Mouse (Mus musculus): ENCODE results near the gene Ptprg.

DNA sequence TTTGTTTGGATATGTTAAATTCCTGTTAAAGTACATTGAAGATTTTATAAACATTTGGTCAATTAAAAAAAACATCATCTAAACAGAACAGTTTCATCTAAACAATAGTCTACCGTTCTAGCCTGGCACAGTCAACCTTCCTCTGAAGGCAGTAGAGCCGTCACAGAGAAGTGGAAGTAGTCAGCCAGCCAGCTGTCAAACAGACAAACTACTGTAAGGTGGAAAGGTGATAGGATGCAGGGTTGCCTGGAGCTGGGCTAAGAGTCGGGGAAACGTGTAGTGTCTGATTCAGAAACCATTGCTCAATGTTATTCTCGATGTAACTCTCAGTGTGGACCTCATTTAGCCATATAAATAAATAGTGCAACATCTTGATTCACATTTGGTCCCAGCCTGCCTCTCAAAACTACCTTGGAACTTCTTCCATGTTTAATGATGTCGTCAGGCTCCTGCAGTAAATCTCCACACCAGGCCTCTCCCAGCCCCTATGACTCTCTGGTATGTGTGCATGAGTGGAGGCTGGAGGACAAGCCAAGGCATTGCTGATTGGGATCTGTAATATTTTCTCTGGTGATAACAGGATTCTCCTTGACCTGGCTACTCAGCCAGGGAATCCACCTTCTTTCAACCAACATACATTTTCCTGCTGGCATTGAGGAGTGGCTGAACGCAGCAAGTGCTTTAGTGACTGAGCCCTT, 178.0 kb downstream of the Ptprg start:
- no peak for TF ChIP-seq CTCF (IDR thresholded peaks at IDR 0.05; ENCODE audit: control insufficient read depth, insufficient read depth, insufficient read length)
- no peak for TF ChIP-seq MYOD1 (IDR thresholded peaks at IDR 0.05; ENCODE audit: control insufficient read depth, insufficient read length, low read depth)
- no peak for TF ChIP-seq MAX (IDR thresholded peaks at IDR 0.05)
- TF ChIP-seq FOSL1 (IDR thresholded peaks at IDR 0.05; ENCODE audit: insufficient read depth, low read length, poor library complexity, severe bottlenecking), result no peak
- TF ChIP-seq USF1 (IDR thresholded peaks at IDR 0.05; ENCODE audit: low read depth), result no peak

Data from C2C12 (cell line).